Mouse (Mus musculus) thymus, postnatal 4 days (tissue): Measurements from ENCODE around the gene Fam217a.
"Not testable (repeated sequence)": the region's sequence is repeated elsewhere in the genome, so short reads cannot be mapped to it uniquely, and the experiment has no call there.

ENCODE experiments used
- DNase-seq: peaks from one replicate; pipeline ENCODE4 v3.0.0; 2021

The Fam217a gene

GRCm38 (mm10) chr13:34924210-34924609 is at the start of gene Fam217a, which contains the start of gene 4933417A18Rik:
Gene Fam217a (minus strand): TSS chr13:34924310.
Gene 4933417A18Rik (plus strand): TSS chr13:34924409.
- DNase-seq, result no peak

GRCm38 (mm10) chr13:34973770-34974169 is 49.7 kb upstream of the Fam217a start:
- DNase-seq, result peak; percentile 25

DNA sequence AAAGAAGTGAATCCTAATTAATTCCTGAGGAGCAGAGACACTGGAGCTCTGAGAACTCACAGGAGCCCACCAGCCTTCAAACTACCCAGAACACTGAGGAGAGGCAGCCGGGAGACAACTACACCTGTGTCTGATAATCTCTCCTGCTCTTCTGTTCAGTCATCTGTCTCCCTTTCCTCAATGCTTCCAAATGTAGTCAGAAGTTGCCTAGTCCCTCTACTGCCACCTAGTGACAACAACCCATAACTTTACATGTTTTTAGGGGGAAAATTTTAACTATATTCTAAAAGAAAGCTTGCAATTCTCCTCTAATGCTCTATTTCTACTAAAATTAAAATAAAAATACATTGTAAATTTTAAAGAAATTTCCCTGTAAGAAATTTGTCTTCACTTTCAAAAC is 49.0 kb upstream of the Fam217a start:
- no peak for DNase-seq

- DNase-seq, result not testable (repeated sequence)
Observed at GRCm38 (mm10) chr13:34972456-34972855, 48.3 kb upstream of the Fam217a start.

GRCm38 (mm10) chr13:34965647-34966046 is 41.5 kb upstream of the Fam217a start:
- not testable (repeated sequence) for DNase-seq

- DNase-seq, result no peak
Observed at GRCm38 (mm10) chr13:34964866-34965265, 40.8 kb upstream of the Fam217a start.

GRCm38 (mm10) chr13:34964419-34964818 is 40.3 kb upstream of the Fam217a start:
- DNase-seq, result peak; percentile 20

GRCm38 (mm10) chr13:34963511-34964397 is 39.6 kb upstream of the Fam217a start, which contains the start of gene Eci3:
Gene Eci3 (minus strand): TSS chr13:34963810.
- DNase-seq, result peak; percentile 19

- DNase-seq, result no peak
Observed at GRCm38 (mm10) chr13:34960996-34961770, 37.1 kb upstream of the Fam217a start.

- DNase-seq, result not testable (repeated sequence)
Observed at GRCm38 (mm10) chr13:34958158-34958557, 34.0 kb upstream of the Fam217a start.

- DNase-seq, result peak; percentile 42
Observed at GRCm38 (mm10) chr13:34956901-34957300, 32.8 kb upstream of the Fam217a start.

DNA sequence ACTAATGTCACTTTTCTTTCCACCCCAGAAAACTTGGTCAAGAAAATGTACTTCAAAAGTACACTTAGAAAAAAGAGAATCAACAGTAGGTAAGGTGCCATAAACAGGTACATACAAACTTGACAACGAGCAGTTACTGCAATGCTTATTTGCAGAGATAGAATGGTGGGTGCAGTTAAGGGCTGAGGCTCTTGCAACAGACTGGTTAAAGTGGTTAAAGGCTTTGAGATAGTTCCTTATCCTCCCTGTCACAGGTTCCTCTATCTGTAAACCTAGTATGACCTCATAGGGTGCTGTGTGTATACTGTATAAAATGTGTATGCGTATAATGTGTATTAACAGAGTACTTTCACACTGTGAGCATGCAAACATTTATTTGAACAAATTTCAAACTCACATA is 27.3 kb upstream of the Fam217a start:
- DNase-seq, result not testable (repeated sequence)

DNA sequence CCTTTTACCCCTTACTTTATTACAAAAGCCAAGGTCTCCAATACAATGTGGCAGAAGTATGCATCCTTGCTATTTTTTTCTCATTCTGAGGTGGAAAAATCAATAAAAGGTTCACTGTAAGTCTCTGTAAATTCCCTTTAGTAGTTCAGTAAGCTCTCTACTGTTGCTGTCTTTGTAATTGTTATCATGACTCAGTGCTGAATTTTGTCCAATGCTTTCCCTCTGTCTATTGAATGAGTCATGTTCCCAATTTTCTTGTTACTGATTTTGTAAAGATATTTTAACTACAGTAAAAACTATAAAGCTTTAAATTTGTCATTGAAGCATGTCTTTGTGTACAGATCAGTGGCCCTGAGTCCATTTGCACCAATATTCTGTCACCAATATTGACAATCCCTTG is 18.3 kb upstream of the Fam217a start:
- DNase-seq, result no peak

DNA sequence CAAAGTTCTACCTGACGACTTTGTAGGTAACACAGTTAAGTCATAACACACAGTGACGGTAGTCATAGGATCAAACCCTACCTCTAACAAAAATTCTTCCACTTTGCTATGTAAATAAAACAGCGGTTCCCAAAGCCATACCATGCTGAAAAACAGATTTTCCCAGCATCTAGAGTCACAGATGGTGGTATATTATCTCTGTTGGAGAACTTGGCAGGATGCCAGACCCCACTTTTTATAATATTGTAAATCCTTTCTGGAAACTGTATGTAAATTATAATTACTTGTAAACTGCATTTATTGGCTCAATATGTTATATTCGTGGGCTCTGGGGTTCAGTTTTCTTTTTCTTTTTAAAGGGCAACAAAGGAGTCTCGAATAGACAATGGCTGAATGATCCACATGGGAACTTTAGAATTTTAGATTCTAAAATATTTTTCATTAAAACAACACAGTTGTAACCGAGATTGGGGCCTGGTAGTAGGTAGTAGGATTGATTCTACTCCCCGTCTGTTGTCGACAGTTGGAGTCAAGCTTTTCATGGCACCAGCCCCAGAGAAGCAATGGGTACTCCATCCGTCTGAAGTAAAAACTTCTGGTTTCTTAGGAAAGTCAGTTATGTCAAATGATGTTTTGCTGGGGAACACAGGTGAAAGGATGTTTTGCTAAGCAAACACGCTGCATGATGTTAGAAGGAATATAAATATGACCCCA is 11.0 kb upstream of the Fam217a start:
- DNase-seq, result no peak

DNA sequence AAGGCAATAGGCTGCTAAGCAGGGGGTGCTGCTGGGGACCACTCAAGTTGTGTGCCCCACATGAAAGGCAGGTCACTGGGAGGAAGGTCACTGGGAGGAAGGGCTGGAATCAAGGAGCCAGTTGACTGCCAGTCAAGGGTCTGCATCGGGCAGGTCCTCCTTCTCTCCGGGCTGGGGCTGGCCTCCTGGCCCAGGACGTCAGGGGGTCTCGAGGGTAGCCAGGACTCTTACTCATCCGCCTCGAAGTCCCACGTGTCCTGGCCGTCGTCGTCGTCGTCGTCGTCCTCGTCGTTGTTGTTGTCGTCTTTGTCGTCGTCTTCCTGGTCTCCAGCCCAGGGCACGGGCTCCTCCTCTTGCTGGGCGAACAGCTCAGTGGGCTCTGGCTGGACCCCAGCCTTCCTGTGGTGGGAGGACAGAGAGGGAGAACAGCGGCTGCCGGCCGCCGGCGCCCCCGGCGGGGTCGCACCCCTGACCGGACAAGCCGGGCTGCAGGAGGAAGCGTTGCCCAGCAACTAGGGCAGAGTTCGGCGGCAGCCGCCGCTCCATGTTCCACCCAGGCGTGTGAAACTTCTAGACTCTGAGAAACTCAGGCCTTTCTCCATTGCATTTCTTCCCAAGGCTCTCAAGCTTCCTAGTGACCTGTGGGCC is 7.5 kb downstream of the Fam217a start:
- DNase-seq, result peak; percentile 17

DNA sequence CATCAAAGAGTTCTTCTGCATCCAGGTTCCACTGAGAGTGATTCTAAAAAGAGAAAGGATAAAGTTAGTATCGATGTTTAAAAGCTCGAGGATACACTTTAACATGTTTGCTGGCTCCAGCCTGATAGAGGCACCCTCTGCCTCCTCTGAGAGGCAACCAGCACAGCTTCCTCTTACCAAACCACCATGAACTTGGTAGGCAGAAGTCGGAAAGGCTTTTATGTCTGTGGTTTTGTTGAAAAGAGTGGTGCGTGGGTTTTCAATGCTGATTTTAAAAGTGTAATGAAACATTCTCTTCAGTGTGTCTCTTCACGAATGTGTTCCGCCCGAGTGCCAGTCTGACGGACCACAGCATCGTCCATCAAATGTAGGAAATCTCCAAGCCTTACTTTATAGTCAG is 9.5 kb downstream of the Fam217a start:
- DNase-seq, result peak; percentile 34

DNA sequence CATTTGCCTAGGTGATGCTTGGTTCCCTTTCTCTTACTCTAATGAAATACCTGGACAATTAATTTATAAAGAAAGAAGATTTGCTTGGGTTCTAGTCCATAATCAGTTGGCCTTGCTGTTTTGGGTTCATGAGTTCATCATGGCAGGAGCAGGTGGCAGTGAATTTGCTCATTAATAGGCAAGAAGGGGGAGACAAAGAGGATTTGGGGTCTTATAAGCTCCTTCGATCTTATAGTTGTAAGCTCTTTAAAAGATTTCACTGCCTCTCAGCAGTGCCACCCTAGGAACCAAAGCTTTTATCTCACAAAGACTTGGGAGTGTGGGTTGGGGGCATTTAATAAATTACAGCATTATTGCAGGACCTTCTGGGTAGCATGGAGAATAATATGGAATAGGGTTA is 31.2 kb downstream of the Fam217a start:
- DNase-seq, result no peak

- DNase-seq, result no peak
Observed at GRCm38 (mm10) chr13:34876481-34876880, 47.6 kb downstream of the Fam217a start.

GRCm38 (mm10) chr13:34875741-34876445 is 48.2 kb downstream of the Fam217a start:
- DNase-seq, result no peak

DNA sequence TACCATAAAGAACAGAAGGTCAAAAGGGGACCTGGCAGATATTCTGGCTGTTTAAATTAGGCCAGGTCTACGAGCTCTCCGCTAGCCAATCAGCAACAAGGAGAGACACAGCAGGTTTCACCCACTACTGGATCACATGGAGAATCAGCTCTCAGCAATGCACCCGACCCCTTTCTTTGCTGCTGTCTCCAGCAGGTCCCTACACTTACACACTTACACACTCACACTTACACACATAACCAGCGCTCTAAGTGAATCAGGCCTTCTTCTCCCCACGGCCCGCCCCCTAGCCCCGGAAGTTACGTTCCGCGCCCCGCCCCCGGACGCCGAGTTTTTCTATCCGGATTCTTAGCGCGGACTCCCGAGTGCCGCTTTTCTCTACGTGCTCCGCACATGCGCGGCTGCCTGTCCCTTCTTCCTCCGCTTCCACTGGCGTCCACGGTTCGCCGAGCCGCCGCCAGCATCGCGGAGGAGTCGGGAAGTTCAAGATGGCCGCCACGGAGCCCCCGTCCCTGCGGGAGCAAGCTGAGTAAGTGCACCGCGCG is 48.9 kb downstream of the Fam217a start, which contains the start of gene Prpf4b:
Gene Prpf4b (plus strand): TSS at position 137 of the 545 bp plus-strand sequence.
- DNase-seq, result peak; percentile 97

DNA sequence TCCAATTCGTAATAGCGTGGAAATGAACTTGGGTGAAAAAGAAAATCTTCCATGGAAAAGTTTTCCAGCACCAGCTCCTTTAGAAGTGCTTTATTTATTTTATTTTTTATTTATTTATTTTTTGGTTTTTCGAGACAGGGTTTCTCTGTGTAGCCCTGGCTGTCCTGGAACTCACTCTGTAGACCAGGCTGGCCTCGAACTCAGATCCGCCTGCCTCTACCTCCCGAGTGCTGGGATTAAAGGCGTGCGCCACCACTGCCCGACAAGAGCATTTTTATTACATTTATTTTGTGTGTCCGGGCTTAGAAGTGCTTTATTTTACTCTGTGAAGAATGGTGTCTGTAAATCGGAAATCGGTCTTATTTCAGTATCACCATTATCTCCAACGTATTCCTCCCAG is 49.4 kb downstream of the Fam217a start:
- DNase-seq, result peak; percentile 35
